Mouse (Mus musculus) midbrain, embryonic 11.5 days (tissue): ENCODE measurements at regions not wholly inside any gene's neighbourhood (a gene's known extent, or its start where the extent isn't known, plus 50 kb on each side); places are given as distances from the start of the nearest gene placed in this dataset.

ENCODE experiments used
- ATAC-seq: fragments of 200-750 bp; cut with Nextera tagmentation; 2 replicates; pipeline ENCODE4 v1.8.0; 2017; ENCODE audit warnings: moderate TSS enrichment, moderate library complexity; ENCODE audit not compliant: low FRiP score
- DNase-seq: peaks from one replicate; pipeline ENCODE4 v3.0.0; 2015; ENCODE audit warnings: low spot score; ENCODE audit errors: missing footprints
- H3K27ac ChIP-seq: fragments of 300-500 bp; sonication (generic); 2 replicates; pipeline ENCODE4 v1.5.1; 2014; ENCODE audit warnings: low read depth, low read length
- H3K27me3 ChIP-seq: fragments of 300-500 bp; sonication (generic); 2 replicates; pipeline ENCODE4 v1.6.1; 2014; ENCODE audit warnings: mild to moderate bottlenecking, low read length, moderate library complexity, mixed read lengths; ENCODE audit not compliant: control insufficient read depth, insufficient read depth
- H3K36me3 ChIP-seq: fragments of 300-500 bp; sonication (generic); 2 replicates; pipeline ENCODE4 v1.6.1; 2014; ENCODE audit warnings: mild to moderate bottlenecking, low read length, moderate library complexity, mixed read lengths; ENCODE audit not compliant: control insufficient read depth, insufficient read depth
- H3K4me1 ChIP-seq: fragments of 300-500 bp; sonication (generic); 2 replicates; pipeline ENCODE4 v1.6.1; 2014; ENCODE audit warnings: low read length; ENCODE audit not compliant: control insufficient read depth, insufficient read depth
- H3K4me2 ChIP-seq: fragments of 300-500 bp; sonication (generic); 2 replicates; pipeline ENCODE4 v1.6.1; 2014; ENCODE audit warnings: mild to moderate bottlenecking, moderate library complexity
- H3K4me3 ChIP-seq: fragments of 300-500 bp; sonication (generic); 2 replicates; pipeline ENCODE4 v1.5.1; 2014; ENCODE audit warnings: low read depth, low read length
- H3K9ac ChIP-seq: fragments of 300-500 bp; sonication (generic); 2 replicates; pipeline ENCODE4 v1.6.1; 2014; ENCODE audit warnings: low read length
- H3K9me3 ChIP-seq: fragments of 300-500 bp; sonication (generic); 2 replicates; pipeline ENCODE4 v1.6.1; 2016; ENCODE audit warnings: low read length; ENCODE audit not compliant: control insufficient read depth
- WGBS: fragments of 180-500 bp; shearing (Covaris S2); extraction: QIAGEN DNeasy Blood & Tissue Kit; methylation state at CpG from one replicate; pipeline ENCODE4 v1.1.7; 2014; 5-methylcytosine and 5-hydroxymethylcytosine counted together

DNA sequence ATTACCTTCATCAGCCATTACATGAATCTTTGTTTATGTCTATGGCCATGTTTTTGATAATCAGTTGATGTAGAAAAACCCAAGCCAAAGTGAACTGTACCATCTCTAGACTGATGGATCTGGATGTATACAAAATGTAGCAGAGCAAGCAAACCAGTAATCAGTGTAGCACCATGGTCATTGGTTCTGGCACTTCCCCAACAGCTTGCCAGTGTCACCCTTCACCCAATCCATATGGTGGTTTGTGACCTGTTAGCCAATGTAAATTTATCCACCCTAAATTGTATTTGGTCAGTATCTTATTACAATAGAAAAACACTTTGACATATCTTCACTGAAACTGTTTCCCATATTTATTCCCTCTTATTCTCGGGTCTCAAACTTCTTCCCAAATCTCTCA lies 346.7 kb upstream of the Sptlc3 start:
- H3K27ac ChIP-seq: no peak overlapping the region
- H3K4me3 ChIP-seq: no peak overlapping the region
- WGBS: 77% methylated on average over 1 of the region's 1 CpGs
- H3K27me3 ChIP-seq: no peaks in the 10 kb centered on the region
- H3K36me3 ChIP-seq: no peaks in the 10 kb centered on the region
- DNase-seq (peak; percentile 57), ATAC-seq (no peak)
- no peak overlapping the region for H3K9ac ChIP-seq
- no peak overlapping the region for H3K4me2 ChIP-seq
- no peaks in the 10 kb centered on the region for H3K4me1 ChIP-seq
- no peaks in the 10 kb centered on the region for H3K9me3 ChIP-seq

GRCm38 (mm10) chr2:139179641-139180040 lies 314.1 kb upstream of the Sptlc3 start:
- no peaks in the 10 kb centered on the region for H3K9me3 ChIP-seq
- WGBS: 80% methylated on average over 2 of the region's 2 CpGs
- no peak overlapping the region for H3K9ac ChIP-seq
- DNase-seq (no peak), ATAC-seq (no peak)
- no peak overlapping the region for H3K4me2 ChIP-seq
- H3K4me3 ChIP-seq: no peak overlapping the region
- no peak overlapping the region for H3K27ac ChIP-seq
- no peaks in the 10 kb centered on the region for H3K36me3 ChIP-seq
- H3K4me1 ChIP-seq: no peaks in the 10 kb centered on the region
- H3K27me3 ChIP-seq: no peaks in the 10 kb centered on the region

GRCm38 (mm10) chr2:139198281-139198680 lies 295.4 kb upstream of the Sptlc3 start:
- H3K9ac ChIP-seq: no peak overlapping the region
- ATAC-seq (no peak), DNase-seq (no peak)
- no peak overlapping the region for H3K4me2 ChIP-seq
- H3K4me3 ChIP-seq: no peak overlapping the region
- no peaks in the 10 kb centered on the region for H3K36me3 ChIP-seq
- no peak overlapping the region for H3K27ac ChIP-seq
- H3K4me1 ChIP-seq: no peaks in the 10 kb centered on the region
- no peaks in the 10 kb centered on the region for H3K27me3 ChIP-seq
- 76% methylated on average over 2 of the region's 2 CpGs for WGBS
- no peaks in the 10 kb centered on the region for H3K9me3 ChIP-seq

DNA sequence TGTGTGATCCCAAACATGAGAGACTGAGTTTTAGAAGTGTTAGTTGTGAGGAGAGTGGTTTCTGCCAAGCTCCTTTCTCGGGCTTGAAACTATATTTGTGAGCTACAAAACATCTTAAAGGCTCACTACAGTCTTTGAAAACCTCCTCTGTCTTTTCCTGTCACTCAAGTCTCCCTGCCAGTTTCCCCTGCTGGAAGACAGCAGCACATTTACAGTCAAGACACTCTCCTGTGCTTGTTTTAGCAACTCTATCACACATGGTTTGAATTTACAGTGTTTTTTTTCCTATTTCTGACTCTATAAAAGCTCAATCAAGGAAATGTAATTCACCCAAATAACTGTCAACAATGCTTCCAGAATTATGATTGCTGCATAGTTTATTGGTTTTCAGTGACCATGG lies 286.1 kb upstream of the Sptlc3 start:
- H3K9me3 ChIP-seq: no peaks in the 10 kb centered on the region
- H3K4me2 ChIP-seq: no peak overlapping the region
- no peak for ATAC-seq
- WGBS: 60% methylated on average over 1 of the region's 1 CpGs
- H3K4me3 ChIP-seq: no peak overlapping the region
- H3K27ac ChIP-seq: no peak overlapping the region
- H3K9ac ChIP-seq: no peak overlapping the region
- no peaks in the 10 kb centered on the region for H3K27me3 ChIP-seq
- H3K4me1 ChIP-seq: no peaks in the 10 kb centered on the region
- no peak for DNase-seq
- H3K36me3 ChIP-seq: no peaks in the 10 kb centered on the region

- Histone ChIP-seq H3K27me3 (no peaks in the 10 kb centered on the region), H3K9me3 (no peaks in the 10 kb centered on the region), H3K9ac (no peak overlapping the region), H3K4me3 (no peak overlapping the region), H3K4me2 (no peak overlapping the region), H3K4me1 (no peaks in the 10 kb centered on the region), H3K27ac (no peak overlapping the region), H3K36me3 (no peaks in the 10 kb centered on the region)
- DNase-seq: no peak
- WGBS: 73% methylated on average over 9 of the region's 9 CpGs
- ATAC-seq: no peak
These were observed 272.8 kb upstream of the Sptlc3 start for GRCm38 (mm10) chr2:139220757-139221400.

DNA sequence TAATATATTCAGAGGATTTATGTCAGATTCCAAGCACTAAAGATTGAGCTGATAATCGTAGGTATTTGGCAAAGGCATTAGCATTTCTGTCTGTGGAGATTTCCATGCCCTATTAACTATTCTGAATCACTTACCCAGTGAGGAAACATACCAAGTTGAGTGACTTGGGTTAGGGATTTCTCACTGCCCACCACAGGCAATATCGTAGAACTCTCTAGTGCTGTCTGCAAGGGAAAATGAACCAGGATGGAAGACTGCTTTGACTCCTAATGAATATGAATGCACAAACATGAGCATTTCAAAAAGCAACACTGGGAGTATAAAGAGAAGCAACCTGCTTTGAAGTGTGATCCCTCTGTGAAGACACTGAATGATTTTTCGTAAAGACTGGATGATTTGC lies 263.3 kb upstream of the Sptlc3 start:
- H3K27me3 ChIP-seq: no peaks in the 10 kb centered on the region
- peaks cover 2% of the 10 kb centered on the region; the same call in 1 of the 2 replicates for H3K4me1 ChIP-seq
- WGBS: 17% methylated on average over 3 of the region's 3 CpGs
- H3K4me2 ChIP-seq: no peak overlapping the region
- no peak overlapping the region for H3K27ac ChIP-seq
- H3K9ac ChIP-seq: no peak overlapping the region
- DNase-seq (no peak), ATAC-seq (peak; percentile 71)
- H3K9me3 ChIP-seq: no peaks in the 10 kb centered on the region
- H3K36me3 ChIP-seq: no peaks in the 10 kb centered on the region
- H3K4me3 ChIP-seq: no peak overlapping the region

- WGBS: 91% methylated on average over 2 of the region's 2 CpGs
- no peak overlapping the region for H3K9ac ChIP-seq
- no peak for DNase-seq
- no peak overlapping the region for H3K27ac ChIP-seq
- H3K36me3 ChIP-seq: no peaks in the 10 kb centered on the region
- no peak overlapping the region for H3K4me2 ChIP-seq
- H3K4me1 ChIP-seq: no peaks in the 10 kb centered on the region
- H3K4me3 ChIP-seq: no peak overlapping the region
- H3K9me3 ChIP-seq: no peaks in the 10 kb centered on the region
- H3K27me3 ChIP-seq: no peaks in the 10 kb centered on the region
- ATAC-seq: no peak
These were observed 243.6 kb upstream of the Sptlc3 start for GRCm38 (mm10) chr2:139250138-139250537.

DNA sequence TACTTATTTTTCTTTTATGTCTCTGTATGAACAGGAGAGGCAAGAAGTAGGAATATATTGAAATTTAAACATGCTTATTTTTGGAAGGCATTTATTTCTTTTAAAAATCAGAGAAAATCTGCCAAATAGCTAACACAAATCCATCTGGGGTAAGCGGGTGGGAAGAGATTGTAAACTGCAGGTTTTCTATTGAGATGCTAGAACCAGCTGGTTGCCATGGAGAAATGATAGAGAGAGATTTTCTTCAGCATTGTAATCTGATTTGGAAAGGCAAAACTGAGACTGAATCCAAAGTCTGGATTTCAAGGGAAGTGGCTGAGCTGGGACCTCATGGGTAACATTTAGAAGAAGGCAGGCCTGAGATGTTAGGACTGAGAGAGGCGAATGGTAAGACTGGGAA lies 226.6 kb upstream of the Sptlc3 start:
- Histone ChIP-seq H3K9me3 (no peaks in the 10 kb centered on the region), H3K4me2 (no peak overlapping the region), H3K9ac (no peak overlapping the region), H3K27me3 (no peaks in the 10 kb centered on the region), H3K27ac (no peak overlapping the region), H3K4me3 (no peak overlapping the region), H3K36me3 (no peaks in the 10 kb centered on the region), H3K4me1 (no peaks in the 10 kb centered on the region)
- no peak for ATAC-seq
- no peak for DNase-seq
- 78% methylated on average over 2 of the region's 2 CpGs for WGBS

GRCm38 (mm10) chr2:139276581-139276980 lies 217.1 kb upstream of the Sptlc3 start:
- 89% methylated on average over 5 of the region's 5 CpGs for WGBS
- H3K9ac ChIP-seq: no peak overlapping the region
- no peak overlapping the region for H3K4me2 ChIP-seq
- no peaks in the 10 kb centered on the region for H3K27me3 ChIP-seq
- no peak for DNase-seq
- no peak for ATAC-seq
- H3K36me3 ChIP-seq: no peaks in the 10 kb centered on the region
- no peak overlapping the region for H3K27ac ChIP-seq
- H3K4me3 ChIP-seq: no peak overlapping the region
- H3K4me1 ChIP-seq: no peaks in the 10 kb centered on the region
- H3K9me3 ChIP-seq: no peaks in the 10 kb centered on the region
